Mouse (Mus musculus): ENCODE measurements around the gene Mrto4. TPM values are rescaled to one million over a fixed set of nuclear protein-coding genes. Genes with fewer than 3 reads are reported as not detected.

Gene Mrto4
- total RNA-seq, 1 experiment: 290 TPM

- peaks cover 9% of the 10 kb centered on the region; the same call in 1 of the 2 replicates for H3K36me3 ChIP-seq (ENCODE audit: control insufficient read depth, insufficient read depth, low read length, poor library complexity, severe bottlenecking)
- H3K9ac ChIP-seq (ENCODE audit: insufficient read depth, low read depth, low read length, poor library complexity, severe bottlenecking): no peak overlapping the region
- no peak for DNase-seq (ENCODE audit: low read depth, low spot score)
- in situ Hi-C loops (cut with MboI; ENCODE audit: low sequenced_read_pairs in 2 of 2, unreplicated experiment in 2 of 2): no loop called here
- no peaks in the 10 kb centered on the region for H3K9me3 ChIP-seq (ENCODE audit: control insufficient read depth, insufficient read depth, low read depth, low read length)
- H3K27ac ChIP-seq (ENCODE audit: insufficient read depth, low read depth, low read length, poor library complexity, severe bottlenecking): no peak overlapping the region
- no peak overlapping the region for H3K4me3 ChIP-seq (ENCODE audit: insufficient read depth in 1 of 2, low read depth in 1 of 2, low read length in 2 of 2, poor library complexity in 1 of 2, severe bottlenecking in 1 of 2)
- TF ChIP-seq ZNF384 (IDR thresholded peaks at IDR 0.05; ENCODE audit: low read depth, low read length) (no peak), CHD2 (IDR thresholded peaks at IDR 0.05; ENCODE audit: low read depth, low read length) (no peak), HCFC1 (IDR thresholded peaks at IDR 0.05; ENCODE audit: borderline replicate concordance, insufficient read depth, low read length) (no peak), ZC3H11A (IDR thresholded peaks at IDR 0.05; ENCODE audit: borderline replicate concordance, low read depth, low read length) (no peak), MAFK (IDR thresholded peaks at IDR 0.05; ENCODE audit: insufficient read depth, low read depth, low read length) (no peak)
- peaks cover 0 to 8% of the 10 kb centered on the region in 2 experiments; a peak in 1 of 4 replicates for H3K4me1 ChIP-seq (ENCODE audit: control insufficient read depth in 2 of 2, insufficient read depth in 2 of 2, low read length in 2 of 2, poor library complexity in 1 of 2)
Measured at GRCm38 (mm10) chr4:139312632-139313031, 39.7 kb downstream of the Mrto4 start.

- peak overlapping the region; percentile 85 to 89 for H3K4me3 ChIP-seq (ENCODE audit: insufficient read depth in 1 of 2, low read depth in 1 of 2, low read length in 2 of 2, poor library complexity in 1 of 2, severe bottlenecking in 1 of 2)
- no peak overlapping the region for H3K27ac ChIP-seq (ENCODE audit: insufficient read depth, low read depth, low read length, poor library complexity, severe bottlenecking)
- H3K4me1 ChIP-seq (ENCODE audit: control insufficient read depth in 2 of 2, insufficient read depth in 2 of 2, low read length in 2 of 2, poor library complexity in 1 of 2): peaks cover 0 to 6% of the 10 kb centered on the region in 2 experiments; a peak in 1 of 4 replicates
- in situ Hi-C loops (cut with MboI; ENCODE audit: low sequenced_read_pairs in 2 of 2, unreplicated experiment in 2 of 2): no loop called here
- DNase-seq (ENCODE audit: low read depth, low spot score): no peak
- H3K9ac ChIP-seq (ENCODE audit: insufficient read depth, low read depth, low read length, poor library complexity, severe bottlenecking): peak overlapping the region; percentile 17; the same call in 1 of the 2 replicates
- no peak for TF ChIP-seq ZNF384 (IDR thresholded peaks at IDR 0.05; ENCODE audit: low read depth, low read length)
- peaks cover 12% of the 10 kb centered on the region; the same call in 1 of the 2 replicates for H3K36me3 ChIP-seq (ENCODE audit: control insufficient read depth, insufficient read depth, low read length, poor library complexity, severe bottlenecking)
- no peaks in the 10 kb centered on the region for H3K9me3 ChIP-seq (ENCODE audit: control insufficient read depth, insufficient read depth, low read depth, low read length)
Measured at GRCm38 (mm10) chr4:139311707-139312106, 40.7 kb downstream of the Mrto4 start.

GRCm38 (mm10) chr4:139310899-139311701 is 41.3 kb downstream of the Mrto4 start:
- DNase-seq (ENCODE audit: low read depth, low spot score): no peak
- Histone ChIP-seq H3K4me1 (ENCODE audit: control insufficient read depth in 2 of 2, insufficient read depth in 2 of 2, low read length in 2 of 2, poor library complexity in 1 of 2) (peaks cover 0 to 6% of the 10 kb centered on the region in 2 experiments; a peak in 1 of 4 replicates), H3K27ac (ENCODE audit: insufficient read depth, low read depth, low read length, poor library complexity, severe bottlenecking) (no peak overlapping the region), H3K4me3 (ENCODE audit: insufficient read depth in 1 of 2, low read depth in 1 of 2, low read length in 2 of 2, poor library complexity in 1 of 2, severe bottlenecking in 1 of 2) (peak overlapping the region; percentile 85 to 89), H3K9ac (ENCODE audit: insufficient read depth, low read depth, low read length, poor library complexity, severe bottlenecking) (peak overlapping the region; percentile 85), H3K36me3 (ENCODE audit: control insufficient read depth, insufficient read depth, low read length, poor library complexity, severe bottlenecking) (peaks cover 12% of the 10 kb centered on the region; the same call in 1 of the 2 replicates), H3K9me3 (ENCODE audit: control insufficient read depth, insufficient read depth, low read depth, low read length) (no peaks in the 10 kb centered on the region)
- TF ChIP-seq ZNF384 (IDR thresholded peaks at IDR 0.05; ENCODE audit: low read depth, low read length) (no peak), ZC3H11A (IDR thresholded peaks at IDR 0.05; ENCODE audit: borderline replicate concordance, low read depth, low read length) (no peak), MAFK (IDR thresholded peaks at IDR 0.05; ENCODE audit: insufficient read depth, low read depth, low read length) (no peak), HCFC1 (IDR thresholded peaks at IDR 0.05; ENCODE audit: borderline replicate concordance, insufficient read depth, low read length) (no peak), CHD2 (IDR thresholded peaks at IDR 0.05; ENCODE audit: low read depth, low read length) (no peak)
- in situ Hi-C loops (cut with MboI; ENCODE audit: low sequenced_read_pairs in 2 of 2, unreplicated experiment in 2 of 2): no loop called here

GRCm38 (mm10) chr4:139310171-139310898 is 42.0 kb downstream of the Mrto4 start, which contains the start of the genes Pqlc2 and Akr7a5:
Gene Pqlc2 (minus strand): TSS chr4:139310708.
Gene Akr7a5 (plus strand): TSS chr4:139310744.
- no peak for TF ChIP-seq ZNF384 (IDR thresholded peaks at IDR 0.05; ENCODE audit: low read depth, low read length)
- no peak for TF ChIP-seq CHD2 (IDR thresholded peaks at IDR 0.05; ENCODE audit: low read depth, low read length)
- no peak for TF ChIP-seq HCFC1 (IDR thresholded peaks at IDR 0.05; ENCODE audit: borderline replicate concordance, insufficient read depth, low read length)
- TF ChIP-seq ZC3H11A (IDR thresholded peaks at IDR 0.05; ENCODE audit: borderline replicate concordance, low read depth, low read length): no peak
- TF ChIP-seq MAFK (IDR thresholded peaks at IDR 0.05; ENCODE audit: insufficient read depth, low read depth, low read length): no peak
- H3K27ac ChIP-seq (ENCODE audit: insufficient read depth, low read depth, low read length, poor library complexity, severe bottlenecking): no peak within 1 kb of the TSS
- in situ Hi-C loops (cut with MboI; ENCODE audit: low sequenced_read_pairs in 2 of 2, unreplicated experiment in 2 of 2): no loop called here
- DNase-seq (ENCODE audit: low read depth, low spot score): peak; percentile 87
- H3K9ac ChIP-seq (ENCODE audit: insufficient read depth, low read depth, low read length, poor library complexity, severe bottlenecking): peak within 1 kb of the TSS; percentile 85
- peaks cover 0 to 6% of the 10 kb centered on the region in 2 experiments; a peak in 1 of 4 replicates for H3K4me1 ChIP-seq (ENCODE audit: control insufficient read depth in 2 of 2, insufficient read depth in 2 of 2, low read length in 2 of 2, poor library complexity in 1 of 2)
- peaks cover 10% of the 10 kb centered on the region; the same call in 1 of the 2 replicates for H3K36me3 ChIP-seq (ENCODE audit: control insufficient read depth, insufficient read depth, low read length, poor library complexity, severe bottlenecking)
- H3K4me3 ChIP-seq (ENCODE audit: insufficient read depth in 1 of 2, low read depth in 1 of 2, low read length in 2 of 2, poor library complexity in 1 of 2, severe bottlenecking in 1 of 2): peak within 1 kb of the TSS; percentile 85 to 89
- H3K9me3 ChIP-seq (ENCODE audit: control insufficient read depth, insufficient read depth, low read depth, low read length): no peaks in the 10 kb centered on the region

Measured in ES-E14 (cell line).